Mouse (Mus musculus) layer of hippocampus, postnatal 36 days (tissue): ENCODE measurements around the gene Creg1. TPM values are rescaled to one million over a fixed set of nuclear protein-coding genes. Genes with fewer than 3 reads are reported as not detected.

Source experiments
- DNase-seq, 2 experiments: peaks; one replicate each; pipeline ENCODE4 v3.0.0; 2022
- total RNA-seq, 2 experiments: library from RNA; stranded (reverse); gene quantifications; 2 replicates each; pipeline ENCODE4 v1.2.3; 2021

Creg1 gene
- total RNA-seq: 10 to 100 TPM; 21.3 to 35.2 TPM

DNA sequence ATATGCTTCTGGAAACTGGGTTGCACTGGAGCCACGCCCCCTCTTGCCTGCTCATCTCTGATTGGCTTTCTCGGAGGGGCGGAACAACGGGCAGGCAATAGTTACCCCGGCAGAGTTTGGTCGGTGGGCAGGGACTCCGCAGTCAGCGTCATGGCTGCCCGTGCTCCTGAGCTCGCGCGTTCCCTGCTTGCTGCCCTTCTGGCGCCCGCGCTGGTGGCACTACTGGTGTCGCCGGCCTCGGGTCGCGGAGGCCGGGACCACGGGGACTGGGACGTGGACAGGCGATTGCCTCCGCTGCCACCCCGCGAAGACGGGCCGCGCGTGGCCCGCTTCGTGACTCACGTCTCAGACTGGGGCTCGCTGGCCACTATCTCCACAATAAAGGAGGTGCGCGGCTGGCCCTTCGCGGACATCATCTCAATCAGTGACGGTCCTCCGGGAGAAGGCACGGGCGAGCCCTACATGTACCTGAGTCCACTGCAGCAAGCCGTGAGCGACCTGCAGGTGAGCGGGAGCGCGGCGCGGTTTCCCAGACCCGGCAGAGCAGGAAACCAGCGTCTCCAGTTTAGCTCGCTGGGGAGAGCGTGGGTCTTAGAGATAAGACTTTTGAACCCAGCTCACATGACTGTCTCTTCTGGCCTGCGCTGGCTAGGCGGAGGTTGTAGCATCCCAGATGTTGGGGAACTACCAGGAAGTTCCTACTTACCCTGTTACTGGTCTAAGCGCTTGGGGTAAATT is at the start of gene Creg1:
Gene Creg1, plus strand, starts transcription at position 112 of the 738 bp plus-strand sequence.
- peak; percentile 90 to 92 for DNase-seq

- no peak for DNase-seq
Observed at GRCm38 (mm10) chr1:165713798-165714197, 49.7 kb upstream of the Creg1 start.

GRCm38 (mm10) chr1:165716426-165716825 is 47.1 kb upstream of the Creg1 start:
- no peak for DNase-seq

- DNase-seq: no peak
Observed at GRCm38 (mm10) chr1:165717711-165718542, 45.6 kb upstream of the Creg1 start.

DNA sequence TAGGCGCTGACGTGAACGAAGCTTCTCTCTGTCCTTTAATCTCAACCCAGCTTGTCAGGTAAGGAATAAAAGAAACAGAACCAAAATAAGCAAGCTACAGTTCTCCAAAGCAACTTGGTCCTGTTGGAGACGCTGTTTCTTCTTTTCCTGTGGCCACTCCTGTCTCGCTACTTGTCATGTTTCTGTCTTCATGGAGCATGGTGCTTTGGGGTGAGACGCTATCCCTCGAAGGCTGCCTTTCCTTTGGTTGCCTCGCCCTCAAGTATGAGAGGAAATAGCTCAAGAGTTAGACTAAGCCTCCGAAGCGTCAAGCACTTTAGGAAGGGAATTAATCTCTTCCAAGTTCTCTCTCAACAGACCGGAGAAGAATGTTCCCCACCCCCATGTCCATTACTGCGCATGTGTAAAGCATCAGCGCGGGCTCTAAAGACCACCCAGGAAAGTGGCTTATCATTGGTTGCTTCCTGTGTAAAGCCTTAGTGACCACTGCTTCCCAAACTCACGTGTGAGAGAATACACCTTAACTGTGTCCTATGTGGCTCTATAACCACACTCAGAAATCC is 44.9 kb upstream of the Creg1 start:
- DNase-seq: no peak

DNA sequence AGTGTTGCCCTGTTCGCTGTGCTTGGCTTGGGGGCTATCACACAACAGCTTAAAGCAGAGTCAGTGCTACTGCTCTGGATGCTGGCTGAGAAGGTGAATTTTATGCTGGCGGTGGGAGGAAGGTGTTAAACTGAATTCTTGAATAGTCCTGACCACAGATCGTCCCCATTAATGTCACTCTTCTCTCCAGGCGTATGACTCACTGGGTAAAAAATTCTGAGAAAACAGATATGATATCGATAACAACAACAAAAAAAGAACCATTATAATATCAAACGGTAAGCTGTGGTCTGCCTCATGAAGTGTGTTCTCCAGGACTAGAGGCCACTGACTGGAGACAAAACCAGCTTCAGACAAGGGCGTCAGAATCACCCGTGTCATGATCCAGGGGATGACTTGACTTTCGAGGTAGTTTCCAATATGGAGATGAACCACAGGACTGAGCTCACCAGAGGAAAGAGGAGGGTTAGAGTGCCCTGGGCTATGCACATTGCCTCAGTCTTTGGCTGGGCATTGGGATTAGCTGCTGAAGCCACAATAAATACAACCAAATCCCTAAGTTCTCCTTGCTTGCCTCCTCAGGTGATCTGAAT is 40.9 kb upstream of the Creg1 start:
- DNase-seq: no peak

DNA sequence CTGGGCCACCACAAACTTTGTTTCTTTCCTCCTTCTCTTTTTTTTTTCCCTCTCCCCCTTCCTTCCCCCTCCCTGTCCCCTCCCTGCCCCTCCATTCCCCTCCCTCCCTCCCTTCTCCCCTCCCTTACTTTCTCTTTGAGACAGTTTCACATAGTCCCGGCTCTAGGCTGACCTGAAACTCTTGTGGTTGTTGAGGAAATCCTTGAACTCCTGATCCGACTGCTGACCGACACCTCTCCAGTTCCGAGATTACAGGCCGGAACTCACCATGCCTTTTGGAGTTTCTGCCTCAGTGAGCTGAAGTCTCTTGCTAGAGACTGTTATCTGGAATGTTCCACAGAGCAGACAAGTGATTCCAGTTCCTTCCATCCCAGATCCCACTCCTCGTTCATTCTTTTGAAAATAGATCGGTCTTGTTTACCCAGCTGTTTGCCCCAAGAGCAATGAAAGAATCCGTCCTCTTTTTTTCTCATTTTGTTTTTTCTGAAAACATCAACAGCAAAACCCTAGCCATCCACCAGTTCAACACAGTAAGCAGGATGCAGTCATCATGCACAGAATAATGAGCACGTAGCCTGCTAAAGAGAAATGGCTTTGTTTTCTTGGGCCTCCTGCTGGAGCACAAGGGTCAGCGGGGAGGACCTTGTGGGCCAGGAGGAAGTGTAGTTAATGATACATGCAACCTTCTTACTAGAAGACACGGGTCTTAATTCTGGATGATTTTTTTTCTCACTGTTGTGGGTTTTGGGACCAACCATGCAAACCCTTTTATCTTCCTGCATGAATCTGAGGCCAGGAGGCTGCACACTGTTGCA is 39.1 kb upstream of the Creg1 start:
- no peak for DNase-seq

- DNase-seq: no peak
Observed at GRCm38 (mm10) chr1:165725039-165725644, 38.4 kb upstream of the Creg1 start.

DNA sequence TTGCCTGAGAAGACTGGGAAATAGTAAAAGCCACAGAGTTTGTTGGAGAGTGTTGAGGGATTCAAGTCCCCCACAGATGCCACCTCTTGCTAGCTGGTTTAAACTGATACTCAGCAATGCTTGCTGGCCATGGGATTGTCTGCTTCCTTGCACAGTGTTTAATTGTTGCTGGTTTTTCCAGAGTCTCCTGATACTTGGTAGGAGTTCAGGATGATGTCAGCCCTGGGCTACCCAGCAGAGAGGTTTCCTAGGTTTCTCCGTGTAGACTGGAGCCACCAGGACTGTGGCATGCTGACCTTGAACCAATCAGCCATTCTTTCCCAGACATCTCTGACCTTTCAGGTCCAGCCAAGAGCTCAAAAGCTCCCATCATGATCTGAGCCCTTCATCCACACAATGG is 36.6 kb upstream of the Creg1 start:
- DNase-seq: no peak

GRCm38 (mm10) chr1:165728057-165728639 is 35.4 kb upstream of the Creg1 start:
- DNase-seq: no peak

DNA sequence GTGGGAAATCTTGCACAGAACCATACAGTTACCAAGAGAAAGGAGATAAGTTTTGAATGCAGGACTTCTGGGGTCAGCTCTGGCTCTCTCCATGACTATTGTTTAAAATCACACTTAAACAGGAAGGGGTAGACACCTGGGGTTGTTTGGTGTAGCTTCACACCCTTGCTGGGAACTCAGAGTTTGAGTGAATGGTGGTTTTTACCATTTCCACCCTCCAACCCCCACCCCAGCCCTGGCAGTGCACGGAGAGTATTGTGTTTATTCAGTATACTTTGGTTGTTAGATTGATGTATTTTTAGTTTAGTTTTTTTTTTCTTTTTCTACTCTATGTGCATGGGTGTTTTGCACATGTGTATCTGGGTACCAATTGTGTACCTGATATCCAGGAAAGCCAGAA is 33.4 kb upstream of the Creg1 start:
- DNase-seq: no peak

DNA sequence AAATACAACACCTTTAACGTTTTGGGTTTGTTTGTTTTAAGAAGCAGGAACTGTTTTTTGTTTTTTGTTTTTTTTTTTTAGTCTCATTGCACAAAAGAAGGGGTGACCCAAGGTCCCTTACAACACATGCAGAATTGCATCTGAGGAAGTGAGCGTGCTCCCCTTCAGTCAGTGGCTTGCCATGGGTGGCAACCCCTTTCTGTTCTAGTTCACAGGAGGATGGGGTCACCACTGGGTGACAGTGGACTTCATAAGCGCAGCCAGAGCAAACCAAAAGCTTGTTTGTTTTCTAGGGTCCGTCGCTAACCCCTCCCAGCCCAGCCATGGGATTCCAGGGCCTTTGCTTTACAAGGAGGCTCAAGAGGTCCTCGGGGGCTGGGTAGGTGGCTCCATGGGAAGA is 32.0 kb upstream of the Creg1 start:
- DNase-seq: no peak

- no peak for DNase-seq
Observed at GRCm38 (mm10) chr1:165734840-165735239, 28.7 kb upstream of the Creg1 start.

- peak; percentile 80 to 83 for DNase-seq
Observed at GRCm38 (mm10) chr1:165735826-165736818, 27.4 kb upstream of the Creg1 start.

DNA sequence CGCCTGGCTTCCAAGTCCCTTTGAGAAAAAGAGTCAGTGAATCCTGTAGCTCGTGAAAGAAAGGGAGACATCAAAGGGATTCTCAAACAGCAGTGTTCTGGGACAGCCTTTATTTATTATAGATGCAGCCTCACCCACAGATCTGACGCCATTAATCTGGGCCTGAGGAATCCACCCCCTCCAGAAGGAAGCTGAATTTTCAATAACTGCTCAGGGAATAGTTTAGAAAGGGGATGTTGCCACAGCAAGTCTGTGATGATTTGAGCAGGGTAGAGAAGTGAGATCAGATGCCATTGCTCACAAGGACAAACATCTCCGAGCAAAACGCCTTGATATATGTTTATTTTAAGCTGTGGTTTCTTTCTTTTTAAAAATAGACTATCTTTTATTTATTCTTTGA is 26.1 kb upstream of the Creg1 start:
- no peak for DNase-seq

DNA sequence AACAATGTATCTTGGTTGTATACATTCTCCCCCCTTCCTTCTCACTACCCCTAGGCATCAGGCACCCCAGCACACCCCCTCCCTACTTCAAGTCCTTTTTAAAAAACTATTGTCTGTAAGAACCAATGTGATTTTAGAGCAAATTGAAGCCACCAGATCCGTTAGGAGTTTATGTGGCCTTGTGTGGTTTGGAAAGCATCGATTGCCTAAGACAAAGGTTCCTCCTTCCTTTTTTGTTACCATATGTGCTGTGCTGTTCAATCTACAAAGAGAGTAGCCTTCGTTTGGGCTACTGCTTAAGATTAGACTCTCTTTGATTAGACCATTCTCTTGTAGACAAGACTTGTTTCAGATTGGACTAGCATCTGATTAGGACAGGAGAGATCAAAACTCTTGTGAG is 25.7 kb upstream of the Creg1 start:
- DNase-seq: no peak

GRCm38 (mm10) chr1:165738985-165739384 is 24.6 kb upstream of the Creg1 start:
- no peak for DNase-seq

- no peak for DNase-seq
Observed at GRCm38 (mm10) chr1:165741989-165742388, 21.6 kb upstream of the Creg1 start.

DNA sequence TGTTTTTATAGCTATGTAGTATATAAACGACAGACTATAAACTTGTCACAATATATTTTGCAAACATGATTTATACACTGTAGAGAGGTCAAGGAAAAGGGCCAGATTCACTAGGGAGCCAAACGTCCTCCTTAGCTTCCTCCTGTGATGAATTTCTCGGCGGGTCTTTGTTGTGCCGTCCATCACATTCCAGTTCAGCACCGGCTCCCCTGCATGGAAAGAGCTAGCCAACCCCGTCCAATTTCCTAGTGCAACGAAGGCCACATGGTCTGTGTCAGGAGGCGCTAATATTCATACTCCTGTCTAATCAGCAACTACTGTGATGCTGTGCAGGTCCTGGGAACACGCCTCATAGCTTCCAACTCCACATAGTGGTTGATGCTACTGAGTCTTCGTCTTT is 15.5 kb upstream of the Creg1 start:
- DNase-seq: no peak

- DNase-seq: no peak
Observed at GRCm38 (mm10) chr1:165751142-165751541, 12.4 kb upstream of the Creg1 start.
